Mouse (Mus musculus) adrenal gland, postnatal 0 days (tissue): ENCODE data around the gene Arg1. TPM values are rescaled to one million over a fixed set of nuclear protein-coding genes. Genes with fewer than 3 reads are reported as not detected.

Experiments used
- microRNA-seq: library from miRNA; unstranded; fragments of <30 nt; microRNA quantifications from one replicate; pipeline ENCODE4, GENCODE M21; 2016; ENCODE audit warnings: borderline replicate concordance; ENCODE audit not compliant: insufficient number of aligned reads
- polyA plus RNA-seq: library from polyadenylated mRNA; unstranded; fragments of >200 nt; fragmentation: Nextera tagmentation; extraction: Ambion mirVana; gene quantifications from 2 replicates; pipeline ENCODE4 v1.2.1, GENCODE M21; 2015

The Arg1 gene
- polyA plus RNA-seq = 17.3 and 32.9 TPM in 2 replicates

GRCm38 (mm10) chr10:24926962-24927720 lies at the start of gene Arg1:
TSS of gene Arg1 (minus strand) at chr10:24927484.

GRCm38 (mm10) chr10:24869760-24870290 lies 57.5 kb downstream of the Arg1 start, which contains the start of gene Med23:
TSS of gene Med23 (plus strand) at chr10:24869986.

Small RNA genes within 50 kb of the gene (microRNA-seq; reads per million reads assigned to microRNA genes)
- not detected for gene Mir6905

Other genes starting within 250 kb of the Arg1 start
- 2.7 and 3.1 TPM in 2 replicates for gene Enpp1, start 215.3 kb downstream of the Arg1 start, polyA plus RNA-seq
- 2.6 and 2.9 TPM in 2 replicates for gene Enpp3, start 84.7 kb downstream of the Arg1 start, polyA plus RNA-seq
- gene Med23, start 57.5 kb downstream of the Arg1 start, polyA plus RNA-seq = 7.0 and 10.8 TPM in 2 replicates